Mouse (Mus musculus) forebrain, postnatal 0 days (tissue): ENCODE measurements around the gene Tspan13. TPM values are rescaled to one million over a fixed set of nuclear protein-coding genes. Genes with fewer than 3 reads are reported as not detected.

Source experiments
- ATAC-seq: fragments of 200-750 bp; cut with Nextera tagmentation; 2 replicates; pipeline ENCODE4 v1.8.0; 2017; ENCODE audit warnings: mild to moderate bottlenecking, moderate library complexity
- DNase-seq: peaks from one replicate; pipeline ENCODE4 v3.0.0-alpha.2; 2015
- H3K27ac ChIP-seq: fragments of 300-500 bp; sonication (generic); 2 replicates; pipeline ENCODE4 v1.5.1; 2014; ENCODE audit warnings: low read depth, mild to moderate bottlenecking, antibody characterized with exemption, low read length, moderate library complexity, mixed read lengths
- H3K27me3 ChIP-seq: fragments of 300-500 bp; sonication (generic); 2 replicates; pipeline ENCODE4 v1.6.1; 2014; ENCODE audit warnings: mild to moderate bottlenecking, low read length, mixed read lengths; ENCODE audit not compliant: insufficient read depth
- H3K36me3 ChIP-seq: fragments of 300-500 bp; sonication (generic); 2 replicates; pipeline ENCODE4 v1.6.1; 2014; ENCODE audit warnings: mild to moderate bottlenecking, moderate library complexity; ENCODE audit not compliant: insufficient read depth
- H3K4me1 ChIP-seq: fragments of 300-500 bp; sonication (generic); 2 replicates; pipeline ENCODE4 v1.6.1; 2014; ENCODE audit warnings: antibody characterized with exemption; ENCODE audit not compliant: insufficient read depth
- H3K4me2 ChIP-seq: fragments of 300-500 bp; sonication (generic); 2 replicates; pipeline ENCODE4 v1.6.1; 2014; ENCODE audit warnings: low read depth, mild to moderate bottlenecking, moderate library complexity
- H3K4me3 ChIP-seq: fragments of 300-500 bp; sonication (generic); 2 replicates; pipeline ENCODE4 v1.5.1; 2014; ENCODE audit warnings: low read depth, low read length, mixed read lengths
- H3K9ac ChIP-seq: fragments of 300-500 bp; sonication (generic); 2 replicates; pipeline ENCODE4 v1.6.1; 2014; ENCODE audit warnings: mild to moderate bottlenecking
- H3K9me3 ChIP-seq: fragments of 300-500 bp; sonication (generic); 2 replicates; pipeline ENCODE4 v1.6.1; 2016; ENCODE audit warnings: low read length
- CTCF ChIP-seq: sonication (generic); IDR thresholded peaks from 2 replicates; pipeline ENCODE4 v1.5.1; 2016; ENCODE audit warnings: antibody characterized with exemption, control low read depth, low read depth
- WGBS: fragments of 180-500 bp; shearing (Covaris S2); extraction: QIAGEN DNeasy Blood & Tissue Kit; methylation state at CpG from one replicate; pipeline ENCODE4 v1.1.7; 2014; 5-methylcytosine and 5-hydroxymethylcytosine counted together
- polyA plus RNA-seq: library from polyadenylated mRNA; unstranded; fragments of >200 nt; fragmentation: Nextera tagmentation; extraction: Ambion mirVana; gene quantifications from 2 replicates; pipeline ENCODE4 v1.2.1, GENCODE M21; 2015
- total RNA-seq: library from RNA; depleted of rRNA; stranded (reverse); fragments of >200 nt; gene quantifications from 2 replicates; pipeline ENCODE4 v1.2.3, GENCODE M21; 2014

The Tspan13 gene
- total and polyA plus RNA-seq, 2 experiments from 2014 or later: 300 to 428 TPM

DNA sequence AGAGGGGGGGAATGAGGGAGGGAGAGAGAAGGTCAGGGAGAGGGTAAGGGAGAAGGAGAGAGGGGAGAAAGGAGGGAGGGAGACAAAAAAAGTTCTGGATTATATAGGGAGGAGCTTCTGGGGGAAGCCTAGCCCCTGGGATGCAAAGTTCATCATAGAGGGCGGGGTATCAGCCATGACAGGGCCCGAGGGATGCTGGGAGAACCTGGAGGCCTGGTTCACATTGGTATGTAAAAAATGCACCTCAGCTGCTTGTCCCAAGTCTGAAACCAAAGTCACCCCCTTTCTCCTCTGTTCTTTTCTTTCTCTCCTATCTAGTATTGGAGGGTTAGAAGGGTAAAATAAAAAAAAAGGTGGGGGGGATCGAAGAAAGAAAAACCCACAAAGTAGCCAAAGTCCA lies 22.2 kb downstream of the Tspan13 start:
- no peak for DNase-seq
- no peak overlapping the region for H3K9ac ChIP-seq
- no peak overlapping the region for H3K27ac ChIP-seq
- no peak overlapping the region for H3K4me3 ChIP-seq
- TF ChIP-seq CTCF: no peak
- H3K9me3 ChIP-seq: no peaks in the 10 kb centered on the region
- no peak for ATAC-seq
- H3K4me1 ChIP-seq: no peaks in the 10 kb centered on the region
- no peak overlapping the region for H3K4me2 ChIP-seq
- H3K27me3 ChIP-seq: no peaks in the 10 kb centered on the region
- H3K36me3 ChIP-seq: peaks cover 48% of the 10 kb centered on the region
- WGBS: 87% methylated on average over 3 of the region's 3 CpGs

DNA sequence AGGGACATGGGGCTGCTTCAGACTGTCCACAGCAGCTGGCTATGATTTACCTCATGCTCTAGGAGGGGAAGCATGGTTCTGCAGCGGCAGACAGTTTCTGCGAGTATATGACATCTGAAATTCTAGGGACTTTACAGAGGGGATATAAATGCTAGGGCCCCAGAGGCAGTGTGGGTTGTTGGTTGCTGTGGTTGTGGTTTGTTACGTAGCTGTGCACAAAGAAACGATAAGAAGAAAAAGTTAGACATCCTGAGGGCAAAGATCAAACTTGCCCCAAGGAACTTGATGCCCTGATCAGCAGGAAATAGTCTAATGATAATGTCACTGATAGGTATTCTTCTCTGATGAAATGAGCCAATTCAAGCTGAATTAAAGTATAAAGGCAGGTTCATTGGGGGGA lies 22.7 kb downstream of the Tspan13 start:
- WGBS: 95% methylated on average over 4 of the region's 4 CpGs
- H3K27me3 ChIP-seq: no peaks in the 10 kb centered on the region
- DNase-seq: no peak
- H3K4me1 ChIP-seq: no peaks in the 10 kb centered on the region
- H3K27ac ChIP-seq: no peak overlapping the region
- TF ChIP-seq CTCF: no peak
- H3K9ac ChIP-seq: no peak overlapping the region
- no peak overlapping the region for H3K4me3 ChIP-seq
- H3K9me3 ChIP-seq: no peaks in the 10 kb centered on the region
- H3K36me3 ChIP-seq: peaks cover 48% of the 10 kb centered on the region
- H3K4me2 ChIP-seq: no peak overlapping the region
- ATAC-seq: no peak

DNA sequence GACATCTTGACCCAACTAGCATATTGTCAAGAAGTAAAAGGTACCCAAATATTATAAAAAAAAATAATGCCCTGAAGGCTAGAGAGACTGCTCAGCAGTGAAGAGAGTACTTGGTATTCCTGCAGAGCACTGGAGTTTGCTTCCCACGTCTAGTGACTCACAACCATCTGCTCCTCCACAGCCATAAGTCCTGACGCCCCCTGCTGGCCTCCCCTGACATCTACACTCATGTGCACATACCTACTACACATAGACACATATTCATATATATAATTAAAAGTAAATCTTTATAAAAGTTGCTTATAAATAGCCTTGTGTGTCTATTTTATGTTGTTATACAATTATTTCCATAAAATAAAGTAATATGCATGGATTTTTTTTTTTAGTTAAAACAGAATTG lies 24.5 kb downstream of the Tspan13 start:
- Histone ChIP-seq H3K27me3 (no peaks in the 10 kb centered on the region), H3K9me3 (no peaks in the 10 kb centered on the region), H3K9ac (no peak overlapping the region), H3K4me3 (no peak overlapping the region), H3K4me2 (no peak overlapping the region), H3K4me1 (no peaks in the 10 kb centered on the region), H3K27ac (no peak overlapping the region), H3K36me3 (peaks cover 48% of the 10 kb centered on the region)
- WGBS: 83% methylated on average over 2 of the region's 2 CpGs
- ATAC-seq (no peak), DNase-seq (no peak)
- no peak for TF ChIP-seq CTCF

DNA sequence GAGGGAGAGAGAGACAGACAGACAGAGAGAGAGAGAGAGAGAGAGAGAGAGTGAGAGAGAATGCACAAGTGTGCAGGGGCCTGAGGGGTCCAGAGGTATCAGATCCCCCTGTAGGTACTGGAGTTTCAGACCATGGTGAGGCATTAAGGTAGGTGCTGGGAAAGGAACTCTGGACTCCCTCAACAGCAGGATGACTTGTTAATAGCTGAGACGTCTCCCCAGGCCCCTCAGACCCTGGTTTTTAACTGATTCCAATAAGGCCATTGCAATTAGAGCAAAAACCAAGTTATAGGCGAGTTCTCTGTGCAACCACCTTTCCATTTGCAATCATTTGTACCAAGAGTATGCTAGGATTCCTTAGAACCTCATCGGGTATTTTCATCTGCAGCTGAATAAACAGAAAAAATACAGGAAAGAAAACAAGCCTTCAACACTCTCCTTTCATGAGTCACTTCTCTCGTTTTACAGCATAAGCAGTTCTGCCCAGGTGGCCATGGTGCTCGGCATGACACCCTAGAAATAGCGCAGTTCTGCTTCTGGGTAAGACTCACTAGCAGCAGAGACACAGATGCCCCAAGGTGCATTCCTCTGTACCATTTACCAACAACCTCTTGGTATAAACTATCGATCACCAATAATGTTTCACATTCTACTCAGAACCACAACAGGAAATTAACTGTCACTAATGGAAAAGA lies 28.9 kb downstream of the Tspan13 start:
- Histone ChIP-seq H3K4me1 (no peaks in the 10 kb centered on the region), H3K4me2 (no peak overlapping the region), H3K9ac (no peak overlapping the region), H3K27ac (no peak overlapping the region), H3K4me3 (no peak overlapping the region), H3K36me3 (peaks cover 22% of the 10 kb centered on the region), H3K9me3 (no peaks in the 10 kb centered on the region), H3K27me3 (no peaks in the 10 kb centered on the region)
- no peak for TF ChIP-seq CTCF
- DNase-seq (no peak), ATAC-seq (no peak)
- WGBS: 83% methylated on average over 7 of the region's 7 CpGs

DNA sequence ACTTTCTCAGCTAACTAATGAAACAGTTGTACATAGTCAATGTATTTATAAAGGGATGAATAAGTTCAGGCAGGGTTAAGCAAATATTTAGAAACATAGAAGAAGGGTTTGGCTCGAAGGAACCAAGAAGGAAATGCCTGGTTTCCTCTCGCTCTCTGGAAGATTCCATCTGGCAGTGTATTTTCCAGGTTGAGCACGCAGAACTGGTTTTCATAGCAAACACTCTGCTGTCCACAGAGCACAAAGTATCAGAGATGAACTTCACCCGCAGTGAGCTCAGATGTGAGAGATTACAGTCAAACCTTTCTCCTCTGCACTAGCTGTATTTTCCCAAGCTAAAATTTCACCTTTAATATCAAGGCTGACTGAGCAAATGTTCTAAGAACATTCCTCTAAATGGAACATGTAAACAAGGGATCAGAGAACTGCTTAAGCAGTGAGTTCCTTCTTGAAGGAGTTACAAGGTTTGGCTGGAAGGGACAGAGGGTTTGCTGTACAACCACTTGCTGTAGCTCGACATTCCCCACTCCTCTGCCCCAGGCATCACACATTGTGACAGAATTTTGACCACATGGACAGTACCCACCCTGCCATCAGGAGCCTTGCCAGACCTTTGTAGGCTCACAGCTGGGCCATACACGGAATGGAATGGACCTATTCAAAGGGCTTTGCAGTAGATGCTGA lies 33.8 kb downstream of the Tspan13 start:
- 76% methylated on average over 6 of the region's 6 CpGs for WGBS
- Histone ChIP-seq H3K9me3 (no peaks in the 10 kb centered on the region), H3K9ac (no peak overlapping the region), H3K27me3 (no peaks in the 10 kb centered on the region), H3K4me2 (no peak overlapping the region), H3K4me1 (no peaks in the 10 kb centered on the region), H3K27ac (no peak overlapping the region), H3K4me3 (no peak overlapping the region), H3K36me3 (no peaks in the 10 kb centered on the region)
- no peak for ATAC-seq
- DNase-seq: no peak
- TF ChIP-seq CTCF: no peak

DNA sequence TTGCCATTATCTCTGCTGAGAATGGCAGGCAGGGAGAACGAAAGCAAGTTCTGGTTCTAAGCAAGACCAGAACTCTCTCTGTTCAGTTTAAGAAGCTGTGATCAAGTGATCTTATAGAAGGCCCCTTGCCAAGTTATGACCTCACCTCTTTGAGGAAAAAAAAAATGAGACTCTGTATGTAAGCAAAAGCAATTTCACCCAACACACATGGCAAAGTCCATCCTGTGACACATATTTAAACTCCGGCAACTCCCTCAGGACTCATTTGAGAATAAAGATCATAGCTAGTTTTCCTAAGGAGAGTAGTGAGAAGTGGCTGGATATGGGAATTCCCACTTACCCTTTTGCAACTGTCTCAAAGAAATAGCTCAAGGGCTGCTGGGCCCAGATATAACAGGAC lies 34.7 kb downstream of the Tspan13 start:
- DNase-seq: no peak
- Histone ChIP-seq H3K4me1 (no peaks in the 10 kb centered on the region), H3K27ac (no peak overlapping the region), H3K4me2 (no peak overlapping the region), H3K4me3 (no peak overlapping the region), H3K9me3 (no peaks in the 10 kb centered on the region), H3K9ac (no peak overlapping the region), H3K36me3 (no peaks in the 10 kb centered on the region), H3K27me3 (no peaks in the 10 kb centered on the region)
- ATAC-seq: no peak
- 80% methylated on average over 2 of the region's 2 CpGs for WGBS
- TF ChIP-seq CTCF: no peak

DNA sequence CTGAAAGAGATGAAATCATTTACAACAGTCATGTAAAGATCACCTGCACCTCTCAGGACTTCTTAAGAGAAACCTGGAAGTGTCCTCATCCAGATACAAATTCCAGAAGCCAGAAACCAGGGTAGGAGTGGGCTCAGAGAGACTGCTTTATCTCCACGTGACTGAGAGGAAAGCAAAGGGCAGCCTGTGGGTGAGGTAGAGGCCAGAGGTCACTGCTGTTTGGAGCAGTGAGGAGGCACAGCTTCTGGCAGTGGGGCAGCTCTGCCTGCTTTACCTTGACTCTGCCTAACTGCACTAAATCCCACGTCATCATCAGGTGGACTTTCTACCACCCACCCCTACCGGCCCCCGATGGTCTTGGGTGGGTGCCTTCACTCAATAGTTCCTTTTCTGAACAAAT lies 37.6 kb downstream of the Tspan13 start:
- Histone ChIP-seq H3K27me3 (no peaks in the 10 kb centered on the region), H3K27ac (no peak overlapping the region), H3K9me3 (no peaks in the 10 kb centered on the region), H3K4me3 (no peak overlapping the region), H3K4me1 (no peaks in the 10 kb centered on the region), H3K9ac (no peak overlapping the region), H3K36me3 (no peaks in the 10 kb centered on the region), H3K4me2 (no peak overlapping the region)
- DNase-seq (no peak), ATAC-seq (no peak)
- TF ChIP-seq CTCF: no peak
- 84% methylated on average over 4 of the region's 4 CpGs for WGBS
